In the genomic region with DNA sequence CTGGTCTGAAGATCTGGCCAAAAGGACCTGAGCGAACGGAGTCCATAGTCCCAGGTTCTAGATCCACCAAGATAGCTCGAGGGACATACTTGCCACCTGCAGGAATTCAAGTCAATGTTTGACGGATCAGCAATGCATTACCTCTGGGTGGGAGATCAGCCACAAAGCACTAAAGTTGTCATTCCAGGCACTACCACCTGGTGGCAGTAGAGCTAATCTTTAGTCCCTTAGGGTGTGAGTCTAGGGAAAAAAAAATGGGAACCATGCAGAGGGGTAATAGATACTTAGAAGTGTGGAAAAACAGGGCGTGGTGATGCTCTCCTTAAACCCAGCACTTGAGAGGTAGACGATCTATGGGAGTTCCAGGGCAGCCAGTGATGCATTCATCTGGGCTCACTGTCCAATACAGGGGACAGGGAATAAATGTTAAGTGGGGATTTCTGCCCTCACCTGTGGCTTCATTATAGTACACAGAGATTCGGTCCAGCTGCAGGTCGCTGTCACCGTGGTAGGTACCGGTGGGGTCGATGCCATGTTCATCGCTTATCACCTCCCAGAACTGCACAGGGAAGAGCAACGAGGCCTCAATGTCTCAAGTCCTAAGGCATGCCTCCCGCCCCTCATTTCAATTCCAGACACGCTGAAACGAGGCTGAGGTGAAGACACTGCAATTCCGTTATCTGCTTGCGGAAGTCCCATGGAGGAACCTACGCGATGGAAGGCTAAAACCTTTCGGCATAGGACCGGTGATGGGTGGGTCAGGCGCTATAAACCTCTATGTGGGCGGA, we compare ENCODE assay signal across 8 mouse cellular contexts. TPM values are rescaled to one million over a fixed set of nuclear protein-coding genes. Genes with fewer than 3 reads are reported as not detected.
DNase-seq lines count a peak whose midpoint lies in the region; ATAC-seq lines count a peak whose summit lies in the region.

No protein-coding gene starts in this region.

- peak overlapping the region; percentile 68 for H3K4me3 ChIP-seq in intestine, embryonic 15.5 days (replicated peaks)

- H3K4me1 ChIP-seq in intestine, embryonic 15.5 days (replicated peaks) = peaks cover 23% of the 10 kb centered on the region

- H3K36me3 ChIP-seq in intestine, embryonic 15.5 days = peaks cover 29% of the 10 kb centered on the region

- H3K27ac ChIP-seq in intestine, embryonic 15.5 days = peak overlapping the region; percentile 96

- H3K27me3 ChIP-seq in intestine, embryonic 15.5 days (replicated peaks) = no peaks in the 10 kb centered on the region

- peak overlapping the region; percentile 70 for H3K4me2 ChIP-seq in intestine, embryonic 15.5 days (replicated peaks)

- WGBS in intestine, embryonic 15.5 days = 6% methylated on average over 24 of the region's 24 CpGs

- DNase-seq in adrenal gland, postnatal 10 days = peak; percentile 88
- DNase-seq in embryo, embryonic 10.5 days (ENCODE audit: low spot score) = peak; percentile 95
- DNase-seq in gastrocnemius, postnatal 10 days = peak; percentile 83
- DNase-seq in left cerebral cortex, postnatal 25 days (ENCODE audit: low spot score in 2 of 2) = peak; percentile 89 to 94
- peak; percentile 90 for DNase-seq in mesoderm, embryonic 11.5 days (ENCODE audit: low read depth, low spot score)
- peak; percentile 90 for DNase-seq in right cerebral cortex, postnatal 4 days

- no peak for ATAC-seq in intestine, embryonic 15.5 days
- no peak for ATAC-seq in activated CD4-positive, CD25-positive, alpha-beta regulatory T cell, adult 4 months

- peak overlapping the region; percentile 84 for H3K9ac ChIP-seq in intestine, embryonic 15.5 days

- intact Hi-C loops in left cerebral cortex, postnatal 25 days (cut with DNase I) = loop anchor here (2.0 to 10.0 kb wide), 3 partner anchors 36 to 138 kb away; a partner anchor contains a TSS

- no peaks in the 10 kb centered on the region for H3K9me3 ChIP-seq in intestine, embryonic 15.5 days

RNA-seq across cellular contexts. Expression of a gene that starts 1.7 kb away (rescaled TPM):
- total RNA-seq in adrenal gland, postnatal 10 days (2021) = 100 to 1,000 TPM; 351 to 404 TPM
- 100 to 1,000 TPM; 205 to 251 TPM for total RNA-seq in gastrocnemius, postnatal 10 days (2021)
- polyA plus RNA-seq in intestine, embryonic 15.5 days (2015; fragmentation: Nextera tagmentation; extraction: Ambion mirVana) = 729 and 776 TPM in 2 replicates
- 100 to 1,000 TPM; 492 to 522 TPM for total RNA-seq in left cerebral cortex, postnatal 25 days (2021)
- 100 to 1,000 TPM; 410 to 652 TPM for polyA plus RNA-seq in activated CD4-positive, CD25-positive, alpha-beta regulatory T cell, adult 4 months (2017; shearing (Covaris generic))

RNA-seq across cellular contexts. Expression of a gene that starts 4.9 kb away (rescaled TPM):
- total RNA-seq in adrenal gland, postnatal 10 days (2021) = 10 to 100 TPM; 21.9 to 27.1 TPM
- total RNA-seq in gastrocnemius, postnatal 10 days (2021) = 10 to 100 TPM; 10.1 to 14.6 TPM
- 14.9 and 16.1 TPM in 2 replicates for polyA plus RNA-seq in intestine, embryonic 15.5 days (2015; fragmentation: Nextera tagmentation; extraction: Ambion mirVana)
- total RNA-seq in left cerebral cortex, postnatal 25 days (2021) = 10 to 100 TPM in 1 of 2 experiments, 1 to 10 TPM in 1; 9.7 to 12.0 TPM
- 1 to 10 TPM; 4.1 to 6.4 TPM for polyA plus RNA-seq in activated CD4-positive, CD25-positive, alpha-beta regulatory T cell, adult 4 months (2017; shearing (Covaris generic))

RNA-seq across cellular contexts. Expression of a gene that starts 13.3 kb away (rescaled TPM):
- total RNA-seq in adrenal gland, postnatal 10 days (2021) = 10 to 100 TPM; 54.6 to 70.8 TPM
- total RNA-seq in gastrocnemius, postnatal 10 days (2021) = 10 to 100 TPM; 38.8 to 41.3 TPM
- 49.1 and 49.4 TPM in 2 replicates for polyA plus RNA-seq in intestine, embryonic 15.5 days (2015; fragmentation: Nextera tagmentation; extraction: Ambion mirVana)
- 100 to 1,000 TPM; 120 to 137 TPM for total RNA-seq in left cerebral cortex, postnatal 25 days (2021)
- 10 to 100 TPM; 19.9 to 22.9 TPM for polyA plus RNA-seq in activated CD4-positive, CD25-positive, alpha-beta regulatory T cell, adult 4 months (2017; shearing (Covaris generic))

RNA-seq across cellular contexts. Expression of a gene that starts 14.9 kb away (rescaled TPM):
- 10 to 100 TPM in 1 of 2 experiments, 1 to 10 TPM in 1; 7.6 to 19.0 TPM for total RNA-seq in adrenal gland, postnatal 10 days (2021)
- total RNA-seq in gastrocnemius, postnatal 10 days (2021) = 1 to 10 TPM; 4.5 to 5.8 TPM
- 13.9 and 14.4 TPM in 2 replicates for polyA plus RNA-seq in intestine, embryonic 15.5 days (2015; fragmentation: Nextera tagmentation; extraction: Ambion mirVana)
- 10 to 100 TPM; 11.2 to 12.5 TPM for total RNA-seq in left cerebral cortex, postnatal 25 days (2021)
- polyA plus RNA-seq in activated CD4-positive, CD25-positive, alpha-beta regulatory T cell, adult 4 months (2017; shearing (Covaris generic)) = under 1 TPM; 0.60 TPM

RNA-seq across cellular contexts. Expression of a gene that starts 24.7 kb away (rescaled TPM):
- 10 to 100 TPM; 12.7 to 18.3 TPM for total RNA-seq in adrenal gland, postnatal 10 days (2021)
- 1 to 10 TPM; 7.8 to 9.7 TPM for total RNA-seq in gastrocnemius, postnatal 10 days (2021)
- 48.5 and 51.7 TPM in 2 replicates for polyA plus RNA-seq in intestine, embryonic 15.5 days (2015; fragmentation: Nextera tagmentation; extraction: Ambion mirVana)
- 1 to 10 TPM; 3.2 to 3.6 TPM for total RNA-seq in left cerebral cortex, postnatal 25 days (2021)
- 10 to 100 TPM; 38.4 to 44.7 TPM for polyA plus RNA-seq in activated CD4-positive, CD25-positive, alpha-beta regulatory T cell, adult 4 months (2017; shearing (Covaris generic))
